Comparison of ENCODE assay signal across 17 mouse cellular contexts in genomic region chr10:60634391-60634790, GRCm38 (mm10).
A peak's percentile ranks its signal among the peaks of the same experiment; 100 is the strongest.
DNase-seq lines count a peak whose midpoint lies in the region; ATAC-seq and TF ChIP-seq lines count a peak whose summit lies in the region.
"Had no signal": no experiment of that assay in that cellular context is flagged by ENCODE, and none has a peak within 500 bp of the region (broad histone marks: within the 10 kb centered on the region; RNA-seq: fewer than 3 reads in every experiment).

No protein-coding gene starts in this region.

- no peak overlapping the region for H3K4me2 ChIP-seq in heart, embryonic 11.5 days
- H3K4me2 ChIP-seq: hindbrain, embryonic 15.5 days; limb, embryonic 13.5 days had no signal

- no peak for TF ChIP-seq POLR2A in cerebellum, adult 2 months (IDR thresholded peaks at IDR 0.05; ENCODE audit: borderline replicate concordance, insufficient read depth, low read length)

- WGBS in cerebellum, adult 2 months = 14% methylated on average over 9 of the region's 9 CpGs
- 51% methylated on average over 9 of the region's 9 CpGs for WGBS in heart, embryonic 11.5 days (ENCODE audit: insufficient replicate concordance)

- H3K27me3 ChIP-seq in cerebellum, adult 2 months (ENCODE audit: control insufficient read depth, insufficient read depth, low read length) = no peaks in the 10 kb centered on the region
- H3K27me3 ChIP-seq in heart, embryonic 11.5 days (ENCODE audit: control insufficient read depth, insufficient read depth, low read length) = 0 out of 2 replicates have a peak, but pooled peaks cover 2% of the 10 kb centered on the region
- H3K27me3 ChIP-seq: hindbrain, embryonic 15.5 days had no signal

- no peak overlapping the region for H3K27ac ChIP-seq in cerebellum, adult 2 months (ENCODE audit: insufficient read depth, low read length)
- H3K27ac ChIP-seq in heart, embryonic 11.5 days (ENCODE audit: low read depth, low read length) = no peak overlapping the region
- H3K27ac ChIP-seq: hindbrain, embryonic 15.5 days; limb, embryonic 13.5 days had no signal

- no peak overlapping the region for H3K4me3 ChIP-seq in cerebellum, adult 2 months (replicated peaks; ENCODE audit: insufficient read depth, low read depth, low read length)
- no peak overlapping the region for H3K4me3 ChIP-seq in heart, embryonic 11.5 days (ENCODE audit: low read depth, low read length)
- H3K4me3 ChIP-seq: hindbrain, embryonic 15.5 days; limb, embryonic 13.5 days; myocyte had no signal

- intact Hi-C loops in left cerebral cortex, postnatal 14 days (cut with DNase I) = no loop called here

- H3K4me1 ChIP-seq in cerebellum, adult 2 months (ENCODE audit: control insufficient read depth, insufficient read depth, low read length) = peaks cover 13% of the 10 kb centered on the region
- no peaks in the 10 kb centered on the region for H3K4me1 ChIP-seq in heart, embryonic 11.5 days (ENCODE audit: control insufficient read depth, insufficient read depth, low read length)
- H3K4me1 ChIP-seq: hindbrain, embryonic 15.5 days had no signal

- TF ChIP-seq CTCF in cerebellum, adult 2 months (IDR thresholded peaks at IDR 0.05; ENCODE audit: borderline replicate concordance, insufficient read depth, low read depth, low read length) = no peak

- H3K36me3 ChIP-seq in heart, embryonic 11.5 days (ENCODE audit: control insufficient read depth, insufficient read depth, low read length) = no peaks in the 10 kb centered on the region
- H3K36me3 ChIP-seq: hindbrain, embryonic 15.5 days; limb, embryonic 13.5 days had no signal

- no peak for ATAC-seq in heart, embryonic 11.5 days (replicated peaks; ENCODE audit: insufficient number of reproducible peaks, low FRiP score, low TSS enrichment)
- ATAC-seq: Patski had no signal

- DNase-seq in brain, adult 2 months (ENCODE audit: low read depth, low spot score) = peak; percentile 88
- peak; percentile 49 to 75 for DNase-seq in cerebellum, adult 2 months
- peak; percentile 6 to 15 for DNase-seq in frontal cortex, postnatal 25 days (ENCODE audit: low spot score in 2 of 2)
- DNase-seq in left cerebral cortex, postnatal 14 days (ENCODE audit: low spot score in 2 of 2) = peak; percentile 25 to 47
- no peak for DNase-seq in kidney, postnatal 4 days
- no peak for DNase-seq in c-Kit-positive CD71-positive TER-119-positive erythroid progenitor cells, embryonic 14.5 days (ENCODE audit: low spot score)
- no peak for DNase-seq in lung, postnatal 4 days
- DNase-seq: adrenal gland, postnatal 10 days; gastrocnemius, postnatal 14 days; kidney, adult 8-10 months; lung, adult 18-20 months; thymus, postnatal 14 days had no signal

- peaks cover 6% of the 10 kb centered on the region for H3K9me3 ChIP-seq in heart, embryonic 11.5 days (replicated peaks; ENCODE audit: control insufficient read depth, low read length)
- H3K9me3 ChIP-seq: hindbrain, embryonic 15.5 days had no signal

- H3K9ac ChIP-seq in heart, embryonic 11.5 days (ENCODE audit: low read depth, low read length) = no peak overlapping the region
- H3K9ac ChIP-seq: hindbrain, embryonic 15.5 days; limb, embryonic 13.5 days had no signal

Comparison
In these comparisons a context has a peak if more than half of its experiments do, and no peak if none do; other contexts are left out.
1. DNase-seq: peak in brain, adult 2 months (single experiment), cerebellum, adult 2 months (2 of 2), frontal cortex, postnatal 25 days (2 of 2) and left cerebral cortex, postnatal 14 days (2 of 2); none in kidney, postnatal 4 days (0 of 2), c-Kit-positive CD71-positive TER-119-positive erythroid progenitor cells, embryonic 14.5 days (single experiment) and lung, postnatal 4 days (0 of 2).